Mouse (Mus musculus): ENCODE data around the gene Madd.

DNA sequence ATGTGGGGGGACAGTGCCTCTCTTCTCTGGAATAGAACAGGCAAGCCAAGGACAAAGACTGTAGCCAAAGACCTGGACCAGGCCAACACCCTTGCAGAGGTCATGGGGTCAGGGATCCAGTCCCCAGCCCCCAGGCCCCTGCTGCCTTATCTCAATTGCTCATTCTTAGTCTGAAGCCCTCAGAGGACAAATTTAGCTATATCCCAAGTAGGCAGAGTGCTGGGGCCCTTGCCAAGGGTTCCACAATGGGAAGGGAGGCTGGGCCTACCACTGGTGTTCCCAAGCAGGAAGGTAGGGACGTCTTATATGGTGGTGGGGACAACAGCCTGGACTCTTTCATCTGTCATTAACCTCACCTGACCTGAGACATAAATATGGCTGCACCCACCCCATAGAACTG is 65.0 kb downstream of the Madd start:
- TF ChIP-seq POLR2A (IDR thresholded peaks at IDR 0.05; ENCODE audit: borderline replicate concordance, extremely low read depth, insufficient read depth, insufficient read length, poor library complexity, severe bottlenecking) (no peak), CTCF (IDR thresholded peaks at IDR 0.05; ENCODE audit: borderline replicate concordance, extremely low read depth, insufficient read depth, insufficient read length) (no peak)
